Mouse (Mus musculus) urinary bladder, adult 2 months (tissue): ENCODE data around the gene Usp7. TPM values are rescaled to one million over a fixed set of nuclear protein-coding genes. Genes with fewer than 3 reads are reported as not detected.

Source experiments
- DNase-seq: peaks from one replicate; pipeline ENCODE4 v3.0.0; 2022; ENCODE audit warnings: low spot score
- polyA plus RNA-seq: library from polyadenylated mRNA; depleted of rRNA; stranded (reverse); fragments of >200 nt; gene quantifications from 2 replicates; pipeline ENCODE4 v1.2.3, GENCODE M21; 2012

The Usp7 gene
- polyA plus RNA-seq, 1 experiment: 61.8 TPM

DNA sequence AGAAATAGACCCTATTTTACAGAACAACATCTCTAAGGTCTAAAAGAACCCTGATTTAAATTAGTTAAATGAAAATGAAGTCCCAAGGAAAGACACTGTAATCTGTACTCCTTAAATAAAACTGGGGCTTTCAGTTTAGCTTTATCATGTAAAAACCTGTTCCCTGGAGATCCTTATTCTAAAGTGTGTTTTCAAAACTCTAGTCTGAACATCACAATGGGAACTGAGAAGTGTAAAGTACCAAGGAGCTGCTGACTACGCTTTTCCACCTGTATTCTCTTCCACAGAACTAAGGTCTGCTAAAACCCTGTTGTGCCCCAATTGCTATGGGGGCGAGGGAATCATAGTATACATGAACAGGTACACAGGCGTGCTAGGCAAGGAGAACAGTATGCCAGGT, 68.1 kb downstream of the Usp7 start:
- no peak for DNase-seq

DNA sequence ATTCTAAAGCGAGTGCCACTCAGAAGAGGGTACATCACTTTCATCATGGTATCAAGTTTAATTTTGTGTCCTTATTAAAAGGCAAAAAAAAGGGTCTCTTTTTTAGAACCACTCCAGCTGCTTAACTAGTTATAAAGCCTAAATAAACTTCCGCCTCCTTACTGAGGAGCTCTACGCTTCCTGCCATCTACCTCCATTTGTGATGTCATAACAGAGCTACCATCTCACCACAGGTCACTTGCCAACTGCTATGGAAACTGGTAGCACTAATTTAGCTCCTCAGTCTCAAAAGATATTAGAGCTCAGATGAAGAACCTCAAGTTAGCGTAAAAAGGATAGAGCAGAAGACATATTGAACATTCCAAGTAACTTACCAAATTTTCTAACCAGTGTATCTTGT, 71.7 kb downstream of the Usp7 start:
- no peak for DNase-seq

DNA sequence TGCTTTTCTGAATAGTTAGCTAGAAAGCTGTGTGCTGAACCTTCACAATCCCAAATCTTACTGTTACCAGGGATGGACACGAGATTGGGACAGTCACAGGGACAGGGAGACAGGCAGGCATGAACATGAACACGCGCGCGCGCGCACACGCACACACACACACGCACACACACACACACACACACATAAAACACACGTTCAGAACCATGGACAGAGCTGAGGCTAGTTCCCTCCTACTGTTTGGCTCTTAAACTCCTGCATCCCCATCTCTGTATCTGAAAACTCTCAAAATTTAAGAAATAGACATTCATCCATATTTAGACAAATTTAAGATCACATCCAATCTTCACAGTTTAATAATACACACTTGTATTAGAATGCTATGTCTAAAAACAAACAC, 74.4 kb downstream of the Usp7 start:
- no peak for DNase-seq

- DNase-seq: no peak
These were observed 75.8 kb downstream of the Usp7 start for GRCm38 (mm10) chr16:8716300-8716699.

- no peak for DNase-seq
These were observed 76.5 kb downstream of the Usp7 start for GRCm38 (mm10) chr16:8715513-8716080.

- DNase-seq: no peak
These were observed 77.3 kb downstream of the Usp7 start for GRCm38 (mm10) chr16:8714851-8715250.

DNA sequence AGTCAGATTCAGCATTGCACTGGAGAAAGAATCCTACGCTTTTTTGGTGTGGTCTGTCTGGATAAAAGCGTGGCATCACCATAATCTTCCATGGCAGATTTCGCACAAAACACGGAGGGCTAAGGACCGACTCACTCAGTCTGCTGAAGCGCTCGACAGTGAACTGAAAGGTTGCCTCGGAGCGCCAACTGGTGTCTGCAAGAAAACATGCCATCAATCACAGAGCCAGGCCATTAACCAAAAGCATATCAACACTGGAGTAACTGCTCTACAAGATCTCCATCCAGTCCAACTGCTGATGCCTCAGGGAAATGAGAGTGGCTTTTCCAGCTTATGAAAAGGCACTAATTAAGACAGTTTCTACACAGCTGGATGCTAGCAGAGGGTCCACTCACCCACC, 80.1 kb downstream of the Usp7 start:
- no peak for DNase-seq

DNA sequence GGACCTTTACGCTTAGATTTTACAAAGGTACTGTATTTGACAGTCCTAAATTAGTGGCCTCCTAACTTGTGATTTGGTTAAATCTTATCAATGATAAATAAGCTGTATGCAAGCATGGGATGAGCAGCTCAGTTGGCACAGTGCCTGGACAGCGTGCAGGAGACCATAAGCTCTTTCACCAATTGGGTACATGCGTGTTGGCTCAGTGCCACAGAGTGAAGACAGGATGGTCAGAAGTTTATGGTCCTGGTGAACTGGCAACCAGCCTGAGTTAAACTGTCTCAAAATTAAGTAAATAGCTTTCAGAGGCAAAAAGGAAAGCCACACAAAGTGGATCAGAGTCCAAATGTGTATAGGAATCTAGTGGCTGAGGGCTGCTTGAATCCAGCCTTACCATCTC, 91.5 kb downstream of the Usp7 start:
- DNase-seq: no peak

- DNase-seq: no peak
These were observed 92.6 kb downstream of the Usp7 start for GRCm38 (mm10) chr16:8699556-8699955.

DNA sequence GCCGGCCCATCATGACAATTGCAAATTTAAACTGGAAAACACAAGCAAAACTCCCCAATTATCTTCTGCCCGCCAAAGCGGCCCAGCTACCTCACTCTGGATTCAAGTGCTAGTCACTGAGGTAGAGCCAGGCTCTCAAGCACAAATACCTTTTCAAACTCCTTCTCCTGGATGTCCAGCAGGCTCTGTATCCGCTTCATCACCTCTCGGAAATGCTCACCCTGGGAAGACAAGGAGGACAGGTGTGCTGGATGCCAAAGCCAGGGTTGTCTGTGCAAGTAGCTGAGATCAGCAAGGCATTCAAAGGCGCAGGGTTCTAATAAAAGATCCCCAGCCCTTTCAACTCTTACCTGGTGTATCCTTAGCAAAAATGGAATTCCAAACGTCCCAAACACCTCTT, 100.9 kb downstream of the Usp7 start:
- DNase-seq: no peak

DNA sequence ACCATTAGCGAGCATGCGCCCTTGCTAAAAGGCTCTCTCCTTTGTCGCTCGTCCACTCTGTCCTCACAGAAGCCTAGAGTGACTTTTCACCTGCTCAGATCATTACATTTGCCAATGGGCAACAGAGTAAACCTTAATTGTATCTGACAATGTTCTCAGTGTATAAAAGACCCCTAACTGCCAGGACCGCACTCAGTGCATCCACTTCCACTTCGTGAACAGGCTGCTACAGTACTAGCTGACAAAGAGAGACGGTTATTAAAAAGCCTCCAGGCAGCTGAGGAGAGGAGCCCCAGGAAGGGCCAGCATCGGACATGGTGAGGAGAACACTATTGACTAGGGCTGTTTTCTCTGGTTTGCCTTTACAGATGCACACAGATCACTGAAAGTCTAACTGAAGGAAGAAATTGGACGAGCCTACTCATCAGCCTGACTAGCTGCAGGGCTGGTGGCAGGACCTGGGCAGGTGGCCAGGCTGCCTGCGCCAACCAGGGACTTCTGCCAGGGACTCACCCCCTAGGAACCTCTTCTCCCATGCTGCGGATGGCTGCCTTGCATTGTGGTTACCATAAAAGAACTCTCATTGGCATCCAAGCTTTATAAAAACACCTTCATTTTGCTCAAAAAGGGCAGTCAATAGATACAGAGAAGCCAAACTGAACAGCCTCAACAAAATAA, 102.0 kb downstream of the Usp7 start:
- DNase-seq: no peak

DNA sequence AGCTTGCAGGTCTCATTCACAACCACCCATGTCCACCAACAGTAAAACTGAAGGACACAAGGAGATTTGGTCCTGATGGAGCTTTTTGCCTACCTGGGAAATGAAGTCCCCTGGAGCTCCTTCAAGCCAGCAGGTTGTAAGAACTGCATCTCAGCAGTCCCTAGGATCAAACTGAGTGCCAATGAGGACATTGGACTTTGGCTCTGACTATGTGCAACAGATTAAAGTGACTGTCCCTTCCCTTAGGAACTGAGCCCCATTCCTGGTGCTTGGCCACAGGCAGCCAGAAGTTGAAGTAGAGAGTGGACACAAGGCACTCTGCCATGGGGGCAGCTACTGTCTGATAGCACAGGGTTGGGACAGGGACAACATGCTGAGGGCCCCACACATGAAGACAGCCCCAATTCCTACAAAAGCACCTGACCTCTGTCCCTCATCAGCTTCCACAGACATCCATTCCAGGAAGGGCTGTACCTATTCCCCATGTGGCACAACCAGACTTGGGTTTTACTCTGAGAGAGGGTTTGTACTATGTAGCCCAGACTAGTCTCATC, 104.5 kb downstream of the Usp7 start:
- no peak for DNase-seq

DNA sequence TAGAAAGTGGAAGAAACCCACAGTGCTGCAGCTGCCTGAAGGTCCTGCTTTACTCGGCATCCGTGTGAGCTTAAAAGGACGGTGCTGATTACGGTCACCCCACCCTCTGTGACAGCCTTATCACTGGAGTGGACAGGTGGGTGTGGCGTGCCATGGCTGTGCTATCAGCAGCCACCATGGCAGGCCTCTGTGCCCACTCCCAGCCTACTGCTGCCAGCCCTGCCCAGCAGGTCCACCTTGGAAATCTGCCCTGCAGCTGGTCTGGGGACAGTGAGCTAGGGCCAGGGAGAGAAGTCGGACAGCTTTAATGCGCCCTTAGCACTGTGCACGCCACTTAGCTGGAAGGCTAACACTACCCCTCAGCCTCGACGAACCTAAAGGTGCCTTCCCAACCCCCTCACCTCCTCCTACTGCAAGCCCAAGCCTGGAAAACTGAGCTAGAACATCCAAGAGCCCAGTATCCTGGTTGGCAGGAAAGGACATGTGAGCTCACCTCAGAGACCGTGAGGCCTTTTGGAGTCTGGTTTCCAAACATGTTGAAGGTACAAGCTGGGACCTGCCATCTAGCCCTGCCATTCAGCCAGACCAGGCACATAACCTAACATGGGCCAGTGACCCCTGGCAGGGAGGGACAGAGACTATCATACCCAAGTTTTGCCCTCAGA, 105.1 kb downstream of the Usp7 start:
- no peak for DNase-seq

DNA sequence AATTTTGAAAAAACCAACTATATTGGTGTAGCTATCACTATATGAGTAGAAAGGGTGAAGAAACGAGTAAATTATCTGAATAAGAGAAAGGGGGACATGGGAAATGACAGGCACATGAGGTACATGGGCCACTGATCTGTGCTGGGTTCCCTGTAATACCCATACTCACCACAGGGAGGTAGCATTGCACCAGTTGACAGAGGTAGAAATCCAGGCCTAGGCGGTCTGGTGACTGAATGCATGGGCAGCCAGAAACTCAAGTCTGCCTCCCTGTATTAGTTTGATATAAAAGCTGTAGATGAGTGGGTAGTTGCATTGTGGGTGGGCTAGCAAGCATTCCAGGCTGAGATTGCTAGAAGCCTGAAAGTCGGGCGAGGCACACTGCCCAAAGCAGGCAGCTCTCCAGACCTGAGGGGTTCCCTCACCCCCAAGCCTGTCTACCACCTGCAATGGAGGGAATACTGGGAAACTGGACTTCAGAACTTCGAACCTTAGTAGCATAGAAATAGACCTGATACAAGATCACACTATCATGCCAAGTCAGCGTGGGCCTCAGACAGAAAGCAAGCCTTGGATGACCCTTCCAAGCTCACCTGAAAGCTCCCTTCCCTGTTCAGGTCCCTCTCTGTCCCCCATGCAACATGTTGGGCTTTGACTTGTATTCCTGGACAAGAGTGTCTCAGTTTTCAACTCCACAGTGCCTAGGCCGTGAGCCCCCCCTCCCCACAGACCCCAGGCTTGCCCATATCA, 105.8 kb downstream of the Usp7 start:
- no peak for DNase-seq

- no peak for DNase-seq
These were observed 107.0 kb downstream of the Usp7 start for GRCm38 (mm10) chr16:8685087-8685486.

- DNase-seq: no peak
These were observed 111.6 kb downstream of the Usp7 start, which contains the start of gene Gm5767 for GRCm38 (mm10) chr16:8680470-8680869. Gene Gm5767, plus strand, starts transcription at chr16:8680770.

DNA sequence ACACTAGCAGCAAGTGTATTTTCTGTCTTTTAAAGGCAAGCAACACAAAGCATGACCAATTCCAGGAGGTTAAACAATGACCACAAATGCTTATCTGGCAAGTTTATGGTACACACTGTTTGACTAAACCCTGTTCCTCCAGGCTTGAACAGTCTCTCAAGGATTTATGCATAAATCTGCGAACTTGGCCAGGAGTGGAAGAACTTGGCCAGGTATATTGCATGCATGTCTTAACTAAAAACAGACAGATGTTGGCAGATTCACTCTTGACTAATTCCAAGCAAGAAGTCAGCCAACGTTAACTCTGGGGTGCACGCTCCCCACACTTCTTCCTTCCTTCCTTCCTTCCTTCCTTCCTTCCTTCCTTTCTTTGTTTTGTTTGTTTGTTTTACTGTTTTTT, 112.3 kb downstream of the Usp7 start:
- DNase-seq: no peak

- no peak for DNase-seq
These were observed 113.4 kb downstream of the Usp7 start for GRCm38 (mm10) chr16:8678676-8679075.

GRCm38 (mm10) chr16:8678035-8678434, 114.1 kb downstream of the Usp7 start:
- DNase-seq: no peak

GRCm38 (mm10) chr16:8676800-8677199, 115.3 kb downstream of the Usp7 start:
- DNase-seq: no peak

GRCm38 (mm10) chr16:8676228-8676627, 115.9 kb downstream of the Usp7 start:
- no peak for DNase-seq

GRCm38 (mm10) chr16:8675559-8675958, 116.5 kb downstream of the Usp7 start:
- no peak for DNase-seq
